Mouse (Mus musculus) olfactory bulb, adult 2 months (tissue): ENCODE measurements around the gene Pid1.

Experiments used
- CTCF ChIP-seq: fragments of 200-500 bp; IDR thresholded peaks from 2 replicates; pipeline ENCODE4 v1.5.1; 2012; ENCODE audit warnings: low read depth, mild to moderate bottlenecking, low read length, moderate library complexity; ENCODE audit not compliant: insufficient read depth
- POLR2A ChIP-seq: fragments of 200-500 bp; IDR thresholded peaks from 2 replicates; pipeline ENCODE4 v1.6.1; 2012; ENCODE audit warnings: mild to moderate bottlenecking, low read depth, low read length, moderate library complexity; ENCODE audit not compliant: insufficient read depth

DNA sequence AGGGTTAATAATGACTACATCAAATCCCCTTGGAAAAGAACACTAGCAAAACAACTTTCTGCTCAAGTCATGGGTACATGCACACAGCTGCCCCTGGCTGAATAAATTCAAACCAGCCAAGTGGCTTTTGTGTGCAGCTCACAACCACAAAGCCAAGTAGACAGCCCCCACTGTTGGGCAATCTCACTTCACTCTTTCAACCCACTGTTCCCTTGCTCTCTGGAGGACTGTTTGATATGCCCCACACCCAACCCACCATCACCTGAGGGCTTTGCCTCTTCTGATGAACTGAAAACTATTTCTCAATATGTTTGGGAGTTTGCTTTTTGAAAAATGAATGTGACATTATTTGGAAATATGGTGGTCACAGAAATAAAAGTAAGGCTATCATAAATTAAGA lies 171.8 kb downstream of the Pid1 start:
- TF ChIP-seq CTCF (no peak), POLR2A (no peak)
